Mouse (Mus musculus): ENCODE results near the gene St3gal2.

DNA sequence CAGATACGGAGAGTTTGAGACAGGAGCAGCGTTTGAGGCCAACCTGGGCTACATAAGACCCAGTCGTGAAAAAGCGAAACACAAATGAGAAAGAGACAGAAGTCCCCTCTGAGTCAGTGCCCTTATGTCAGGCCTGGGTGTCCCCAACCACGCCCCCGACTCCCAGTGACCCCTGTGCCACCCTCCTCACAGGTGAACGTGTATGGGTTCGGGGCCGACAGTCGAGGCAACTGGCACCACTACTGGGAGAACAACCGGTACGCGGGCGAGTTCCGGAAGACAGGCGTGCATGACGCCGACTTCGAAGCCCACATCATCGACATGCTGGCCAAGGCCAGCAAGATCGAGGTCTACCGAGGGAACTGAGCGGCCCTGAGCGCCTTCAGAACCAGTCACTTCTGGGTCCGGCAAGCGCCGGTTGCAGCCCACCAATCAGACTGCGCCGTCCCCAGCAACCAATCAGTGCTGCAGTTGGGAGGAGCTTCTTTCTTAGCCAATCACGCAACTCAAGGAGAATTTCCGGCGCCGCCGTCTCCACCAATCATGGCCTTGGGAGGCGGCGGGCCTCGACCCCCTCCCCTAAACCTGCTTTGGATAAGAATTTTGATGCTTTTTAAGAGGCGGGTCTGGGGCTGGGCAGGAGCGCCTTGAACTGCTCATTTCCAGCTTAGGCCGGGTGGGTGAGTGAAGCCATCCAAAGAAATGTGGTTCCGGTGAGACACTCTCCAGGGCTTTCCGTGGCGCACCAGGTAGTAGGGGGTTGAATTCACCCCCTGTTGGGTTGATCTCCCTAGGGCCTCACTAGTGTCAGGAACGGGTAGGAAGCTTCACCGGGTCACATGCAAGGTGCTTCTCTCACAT, 50.4 kb downstream of the St3gal2 start:
- TF ChIP-seq POLR2A (IDR thresholded peaks at IDR 0.05; ENCODE audit: borderline replicate concordance, control insufficient read depth, low read depth, low read length) (peak; percentile 63; the same call in 1 of the 2 replicates), CTCF (IDR thresholded peaks at IDR 0.05; ENCODE audit: control insufficient read depth, insufficient read depth, low read length) (no peak)

All from bone marrow, adult 2 months (tissue).